In the genomic region with DNA sequence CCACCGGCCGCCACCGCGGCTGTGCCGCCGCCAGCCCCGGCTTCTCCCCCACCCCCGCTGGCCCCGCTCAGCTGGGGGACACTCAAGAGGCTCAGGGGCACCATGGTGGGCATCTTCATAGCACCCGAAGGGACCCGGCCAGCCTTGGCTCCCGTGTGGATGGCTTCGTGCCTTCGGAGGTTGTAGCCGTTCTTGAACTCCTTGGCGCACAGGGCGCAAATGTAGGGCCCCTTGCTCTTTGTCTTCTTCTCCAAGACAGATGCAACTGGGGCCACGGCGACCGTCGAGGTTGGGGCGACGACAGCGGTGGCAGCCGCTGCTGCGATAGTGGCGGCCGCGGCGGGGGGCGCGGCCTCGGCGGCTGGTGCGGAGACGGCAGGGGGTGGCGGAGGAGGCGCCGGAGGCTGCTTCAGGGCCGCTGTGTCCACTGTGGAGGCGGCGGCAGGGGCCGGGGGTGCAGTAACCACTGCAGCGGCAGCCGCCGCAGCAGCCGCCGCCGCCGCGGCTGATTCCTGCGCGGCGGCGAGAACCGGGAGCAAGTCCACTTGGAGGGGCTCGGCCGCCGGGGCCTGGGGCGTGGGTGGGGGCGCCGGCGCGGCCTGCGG, we compare ENCODE assay signal across 8 mouse cellular contexts. TPM values are rescaled to one million over a fixed set of nuclear protein-coding genes. Genes with fewer than 3 reads are reported as not detected.
DNase-seq lines count a peak whose midpoint lies in the region; ATAC-seq and TF ChIP-seq lines count a peak whose summit lies in the region.

No protein-coding gene starts in this region.

- no peaks in the 10 kb centered on the region for H3K9me3 ChIP-seq in limb, embryonic 13.5 days

- H3ac ChIP-seq in C2C12 (ENCODE audit: control insufficient read depth, insufficient read length, low read depth): peak overlapping the region; percentile 94
- peak overlapping the region; percentile 88 for H3ac ChIP-seq in myocyte (ENCODE audit: control insufficient read depth, insufficient read length)

- no peak for ATAC-seq in limb, embryonic 13.5 days (ENCODE audit: low FRiP score, low read depth)
- no peak for ATAC-seq in erythroid progenitor cell, adult 5-6 weeks (replicated peaks; ENCODE audit: low FRiP score, poor library complexity, severe bottlenecking)

- H3K79me2 ChIP-seq in C2C12 (ENCODE audit: control insufficient read depth, insufficient read depth): peaks cover 33% of the 10 kb centered on the region
- H3K79me2 ChIP-seq in myocyte (ENCODE audit: control insufficient read depth, insufficient read depth): peaks cover 20% of the 10 kb centered on the region

- peak overlapping the region; percentile 99 for H3K27ac ChIP-seq in limb, embryonic 13.5 days

- H3K79me3 ChIP-seq in C2C12 (ENCODE audit: low read depth): peaks cover 20% of the 10 kb centered on the region

- H3K36me3 ChIP-seq in C2C12 (ENCODE audit: control insufficient read depth, insufficient read depth) (peaks cover 53% of the 10 kb centered on the region), myocyte (ENCODE audit: control insufficient read depth, insufficient read depth) (peaks cover 22% of the 10 kb centered on the region)
- peaks cover 60% of the 10 kb centered on the region for H3K36me3 ChIP-seq in limb, embryonic 13.5 days

- no peaks in the 10 kb centered on the region for H3K27me3 ChIP-seq in C2C12 (ENCODE audit: control insufficient read depth, insufficient read depth, insufficient read length)
- no peaks in the 10 kb centered on the region for H3K27me3 ChIP-seq in limb, embryonic 13.5 days
- H3K27me3 ChIP-seq in myocyte (ENCODE audit: control insufficient read depth, insufficient read depth, insufficient read length): no peaks in the 10 kb centered on the region

- no peak for TF ChIP-seq CTCF in C2C12 (IDR thresholded peaks at IDR 0.05; ENCODE audit: control insufficient read depth, insufficient read depth, insufficient read length)

- H3K4me3 ChIP-seq in C2C12 (ENCODE audit: insufficient read depth, poor library complexity, severe bottlenecking) (peak overlapping the region; percentile 61), myocyte (peak overlapping the region; percentile 67)
- peak overlapping the region; percentile 94 for H3K4me3 ChIP-seq in limb, embryonic 13.5 days

- no peak for TF ChIP-seq POLR2A in myocyte (IDR thresholded peaks at IDR 0.05; ENCODE audit: insufficient read length, low read depth)

- H3K4me1 ChIP-seq in limb, embryonic 13.5 days: peaks cover 52% of the 10 kb centered on the region

- WGBS in limb, embryonic 13.5 days: under 1% methylated on average over 46 of the region's 65 CpGs

- peak overlapping the region; percentile 98 for H3K4me2 ChIP-seq in limb, embryonic 13.5 days (replicated peaks)
- peak overlapping the region; percentile 99 for H3K4me2 ChIP-seq in myocyte (ENCODE audit: low read depth)

- H3K9ac ChIP-seq in limb, embryonic 13.5 days: peak overlapping the region; percentile 99

- DNase-seq in cerebellum, postnatal 10 days: peak; percentile 76 to 77
- no peak for DNase-seq in cerebellum, adult 11-12 months
- DNase-seq in cerebellum, postnatal 14 days: peak; percentile 72 to 73
- DNase-seq in heart, postnatal 14 days: peak; percentile 61 to 66

- intact Hi-C loops in heart, postnatal 14 days (cut with DNase I): no loop called here

TF ChIP-seq in C2C12, 6 proteins besides CTCF, POLR2A, EP300 and RAD21:
- TF ChIP-seq MYOG (IDR thresholded peaks at IDR 0.05; ENCODE audit: control insufficient read depth, extremely low read depth, insufficient read length) (no peak), USF1 (IDR thresholded peaks at IDR 0.05; ENCODE audit: low read depth) (no peak), FOSL1 (IDR thresholded peaks at IDR 0.05; ENCODE audit: insufficient read depth, low read length, poor library complexity, severe bottlenecking) (no peak), MAX (IDR thresholded peaks at IDR 0.05) (no peak), CEBPB (IDR thresholded peaks at IDR 0.05; ENCODE audit: low read depth) (no peak), MYOD1 (IDR thresholded peaks at IDR 0.05; ENCODE audit: control insufficient read depth, insufficient read length, low read depth) (no peak)

TF ChIP-seq in myocyte, 11 proteins besides CTCF, POLR2A, EP300 and RAD21:
- TF ChIP-seq REST (IDR thresholded peaks at IDR 0.05; ENCODE audit: insufficient read depth, insufficient read length): no peak
- TF ChIP-seq MYOG (IDR thresholded peaks at IDR 0.05; ENCODE audit: control insufficient read depth in 1 of 3, insufficient read depth in 1 of 3, insufficient read length in 2 of 3, low read depth in 2 of 3): no peak
- TF ChIP-seq USF1 (IDR thresholded peaks at IDR 0.05; ENCODE audit: low read depth): no peak
- no peak for TF ChIP-seq SRF (IDR thresholded peaks at IDR 0.05; ENCODE audit: control insufficient read depth, insufficient read length, low read depth)
- TF ChIP-seq MYOD1 (IDR thresholded peaks at IDR 0.05; ENCODE audit: control insufficient read depth in 1 of 3, insufficient read length in 2 of 3, low read depth in 2 of 3): no peak
- TF ChIP-seq CEBPB (IDR thresholded peaks at IDR 0.05; ENCODE audit: insufficient read depth, poor library complexity, severe bottlenecking): no peak
- TF ChIP-seq TCF12 (IDR thresholded peaks at IDR 0.05; ENCODE audit: insufficient read depth, poor library complexity, severe bottlenecking): no peak
- no peak for TF ChIP-seq E2F4 (IDR thresholded peaks at IDR 0.05; ENCODE audit: insufficient read depth)
- no peak for TF ChIP-seq MAX (IDR thresholded peaks at IDR 0.05; ENCODE audit: low read depth)
- no peak for TF ChIP-seq TCF3 (IDR thresholded peaks at IDR 0.05; ENCODE audit: insufficient read length, low read depth)
- TF ChIP-seq POLR2AphosphoS2 (IDR thresholded peaks at IDR 0.05; ENCODE audit: insufficient read length, low read depth): no peak

RNA-seq across cellular contexts. Expression of gene Maz, which starts 1.2 kb away (rescaled TPM):
- polyA plus RNA-seq in C2C12 (2012; fragmentation: generic; extraction: Trizol): 141 TPM
- total RNA-seq in heart, postnatal 14 days (2021): 10 to 100 TPM; 81.8 to 91.3 TPM
- 61.9 and 64.6 TPM in 2 replicates for polyA plus RNA-seq in limb, embryonic 13.5 days (2015; fragmentation: Nextera tagmentation; extraction: Ambion mirVana)
- polyA plus RNA-seq in myocyte (2012; fragmentation: generic; extraction: Trizol): 115 TPM
- total RNA-seq in erythroid progenitor cell, adult 5-6 weeks (2015; ENCODE audit: low replicate concordance): 175 and 179 TPM in 2 replicates
- 96.8 and 123 TPM in 2 replicates for total RNA-seq in erythroid progenitor cell, adult 5-6 weeks (2017; ENCODE audit: low replicate concordance)

RNA-seq across cellular contexts. Expression of gene Prrt2, which starts 4.6 kb away (rescaled TPM):
- polyA plus RNA-seq in C2C12 (2012; fragmentation: generic; extraction: Trizol): 0.02 TPM
- 1 to 10 TPM; 1.1 to 1.2 TPM for total RNA-seq in heart, postnatal 14 days (2021)
- 6.9 and 10.4 TPM in 2 replicates for polyA plus RNA-seq in limb, embryonic 13.5 days (2015; fragmentation: Nextera tagmentation; extraction: Ambion mirVana)
- polyA plus RNA-seq in myocyte (2012; fragmentation: generic; extraction: Trizol): not detected
- total RNA-seq in erythroid progenitor cell, adult 5-6 weeks (2015; ENCODE audit: low replicate concordance): 0.84 TPM in 1 of 2 replicates, not detected in the other
- total RNA-seq in erythroid progenitor cell, adult 5-6 weeks (2017; ENCODE audit: low replicate concordance): 3.0 TPM in 1 of 2 replicates, not detected in the other

RNA-seq across cellular contexts. Expression of gene Gm42742, which starts 4.8 kb away (rescaled TPM):
- polyA plus RNA-seq in C2C12 (2012; fragmentation: generic; extraction: Trizol): 39.7 TPM
- total RNA-seq in heart, postnatal 14 days (2021): 10 to 100 TPM; 18.0 to 19.8 TPM
- polyA plus RNA-seq in limb, embryonic 13.5 days (2015; fragmentation: Nextera tagmentation; extraction: Ambion mirVana): 52.2 and 64.8 TPM in 2 replicates
- polyA plus RNA-seq in myocyte (2012; fragmentation: generic; extraction: Trizol): 37.7 TPM
- total RNA-seq in erythroid progenitor cell, adult 5-6 weeks (2015; ENCODE audit: low replicate concordance): 1.7 TPM in 1 of 2 replicates, not detected in the other
- 10.8 and 28.1 TPM in 2 replicates for total RNA-seq in erythroid progenitor cell, adult 5-6 weeks (2017; ENCODE audit: low replicate concordance)

RNA-seq across cellular contexts. Expression of gene Pagr1a, which starts 8.5 kb away (rescaled TPM):
- 22.3 TPM for polyA plus RNA-seq in C2C12 (2012; fragmentation: generic; extraction: Trizol)
- total RNA-seq in heart, postnatal 14 days (2021): 10 to 100 TPM; 15.2 to 20.6 TPM
- 48.2 and 70.2 TPM in 2 replicates for polyA plus RNA-seq in limb, embryonic 13.5 days (2015; fragmentation: Nextera tagmentation; extraction: Ambion mirVana)
- 8.1 TPM for polyA plus RNA-seq in myocyte (2012; fragmentation: generic; extraction: Trizol)
- total RNA-seq in erythroid progenitor cell, adult 5-6 weeks (2015; ENCODE audit: low replicate concordance): 24.1 and 46.9 TPM in 2 replicates
- total RNA-seq in erythroid progenitor cell, adult 5-6 weeks (2017; ENCODE audit: low replicate concordance): 10.6 and 26.2 TPM in 2 replicates

RNA-seq across cellular contexts. Expression of gene Pagr1b, which starts 9.4 kb away (rescaled TPM):
- polyA plus RNA-seq in C2C12 (2012; fragmentation: generic; extraction: Trizol) (1.2 TPM), myocyte (2012; fragmentation: generic; extraction: Trizol) (0.95 TPM)
- total RNA-seq in heart, postnatal 14 days (2021): not detected
- polyA plus RNA-seq in limb, embryonic 13.5 days (2015; fragmentation: Nextera tagmentation; extraction: Ambion mirVana): 0.31 TPM in 1 of 2 replicates, not detected in the other
- not detected in 2 replicates for total RNA-seq in erythroid progenitor cell, adult 5-6 weeks (2015; ENCODE audit: low replicate concordance)
- 0.64 and 11.8 TPM in 2 replicates for total RNA-seq in erythroid progenitor cell, adult 5-6 weeks (2017; ENCODE audit: low replicate concordance)
